Mouse (Mus musculus) large intestine, adult 2 months (tissue): ENCODE results near the gene Klhl6. TPM values are rescaled to one million over a fixed set of nuclear protein-coding genes. Genes with fewer than 3 reads are reported as not detected.

ENCODE experiments used
- polyA plus RNA-seq: library from polyadenylated mRNA; depleted of rRNA; stranded (reverse); fragments of >200 nt; gene quantifications from 2 replicates; pipeline ENCODE4 v1.2.3, GENCODE M21; 2012; rRNA removed

Klhl6 gene
- polyA plus RNA-seq, 1 experiment = 6.4 TPM

Other genes starting within 250 kb of the Klhl6 start
- 1.6 and 2.0 TPM in 2 replicates for gene B3gnt5, start 222.8 kb downstream of the Klhl6 start, polyA plus RNA-seq
- 4.0 and 6.4 TPM in 2 replicates for gene Klhl24, start 114.5 kb upstream of the Klhl6 start, polyA plus RNA-seq
- gene Yeats2, start 158.0 kb upstream of the Klhl6 start, polyA plus RNA-seq = 7.3 and 14.2 TPM in 2 replicates